Mouse (Mus musculus) fat pad, adult 2 months (tissue): ENCODE data around the gene Opcml.

Experiments used
- DNase-seq: peaks from one replicate; pipeline ENCODE4 v3.0.0-alpha.2; 2011; ENCODE audit warnings: low read depth, low spot score; ENCODE audit errors: extremely low read depth

Opcml gene

GRCm38 (mm10) chr9:28587857-28588388 is 797.3 kb downstream of the Opcml start:
- no peak for DNase-seq

- no peak for DNase-seq
Measured at GRCm38 (mm10) chr9:28588488-28588887, 797.9 kb downstream of the Opcml start.

GRCm38 (mm10) chr9:28592208-28592607 is 801.6 kb downstream of the Opcml start:
- no peak for DNase-seq

DNA sequence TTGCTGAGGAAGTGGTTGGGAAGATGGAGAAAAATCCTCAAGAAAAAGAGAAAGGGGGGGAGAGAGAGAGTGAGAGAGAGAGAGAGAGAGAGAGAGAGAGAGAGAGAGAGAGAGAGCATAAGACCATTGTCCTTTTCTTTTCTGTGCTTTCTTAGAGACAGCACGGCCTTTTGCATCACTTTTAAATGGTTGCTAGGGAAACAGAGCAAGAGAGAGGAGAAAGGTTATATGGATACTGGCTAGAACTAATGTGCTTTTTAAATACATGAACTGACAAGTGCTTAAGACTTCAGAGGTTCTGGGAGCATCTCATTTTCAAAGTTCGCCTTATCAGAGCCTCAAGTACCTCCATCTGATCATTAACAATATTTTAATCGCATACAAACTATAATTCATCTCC is 804.5 kb downstream of the Opcml start:
- no peak for DNase-seq

DNA sequence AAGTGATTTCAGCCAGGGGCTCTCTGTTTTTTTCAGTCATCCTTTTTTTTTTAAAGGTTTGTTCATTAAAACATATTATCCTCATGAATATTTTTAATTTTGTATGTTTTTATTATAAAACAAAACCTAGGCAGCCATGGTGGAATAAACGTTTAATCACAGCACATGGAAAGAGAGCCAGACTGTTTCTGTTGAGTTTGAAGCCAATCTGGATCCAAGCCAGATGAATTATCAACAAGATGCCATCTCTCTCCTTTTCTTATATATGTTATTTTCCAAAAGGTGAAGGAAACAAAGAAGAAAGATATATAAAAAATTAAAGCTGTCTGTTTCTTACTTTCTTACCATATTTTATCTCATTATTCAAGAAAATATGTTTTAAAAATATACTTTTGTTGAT is 815.0 kb downstream of the Opcml start:
- DNase-seq: no peak

DNA sequence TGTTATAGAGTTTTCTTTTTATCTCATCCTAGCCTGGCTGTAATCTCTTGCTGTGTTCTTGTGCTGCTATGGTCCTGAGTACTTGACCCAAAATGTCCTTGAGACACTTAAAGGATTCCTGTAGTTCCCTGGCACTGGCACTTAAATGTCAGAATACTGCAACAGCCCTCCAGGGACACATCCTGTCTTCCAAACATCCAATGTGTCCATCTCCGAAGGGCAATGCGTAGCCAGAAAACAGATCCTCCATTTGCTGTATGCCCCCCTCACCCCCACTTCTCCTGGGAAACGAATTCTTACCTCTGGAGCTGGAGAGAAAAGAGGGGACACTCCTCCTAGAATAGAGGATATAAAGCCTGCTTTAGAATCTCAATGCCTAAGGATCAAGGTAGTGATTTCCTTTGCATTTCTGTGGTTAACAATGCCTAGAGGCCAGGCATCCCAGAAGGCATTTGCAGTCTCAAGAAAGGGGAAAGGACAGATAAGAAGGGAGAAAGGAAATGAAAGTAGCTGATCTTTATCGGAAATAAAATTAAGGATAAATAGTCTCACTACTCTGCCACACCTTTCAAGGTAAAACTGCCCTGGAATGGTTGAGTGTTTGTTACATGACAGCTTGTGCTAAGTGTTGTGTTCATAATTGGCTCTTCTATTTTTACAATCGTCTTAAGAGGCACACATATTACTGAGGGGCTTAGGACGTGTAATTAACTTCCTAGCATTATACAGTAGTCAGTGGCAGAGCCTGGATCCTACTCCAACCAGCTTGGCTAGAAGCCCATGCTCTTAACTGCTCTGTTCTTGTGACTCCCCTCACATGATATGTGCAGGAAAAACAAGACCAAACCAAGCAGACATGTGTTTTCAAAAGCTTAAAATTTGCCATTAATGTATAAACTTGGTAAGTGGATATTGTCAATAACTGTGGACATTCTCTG is 823.4 kb downstream of the Opcml start:
- no peak for DNase-seq

GRCm38 (mm10) chr9:28615447-28615846 is 824.9 kb downstream of the Opcml start:
- no peak for DNase-seq

DNA sequence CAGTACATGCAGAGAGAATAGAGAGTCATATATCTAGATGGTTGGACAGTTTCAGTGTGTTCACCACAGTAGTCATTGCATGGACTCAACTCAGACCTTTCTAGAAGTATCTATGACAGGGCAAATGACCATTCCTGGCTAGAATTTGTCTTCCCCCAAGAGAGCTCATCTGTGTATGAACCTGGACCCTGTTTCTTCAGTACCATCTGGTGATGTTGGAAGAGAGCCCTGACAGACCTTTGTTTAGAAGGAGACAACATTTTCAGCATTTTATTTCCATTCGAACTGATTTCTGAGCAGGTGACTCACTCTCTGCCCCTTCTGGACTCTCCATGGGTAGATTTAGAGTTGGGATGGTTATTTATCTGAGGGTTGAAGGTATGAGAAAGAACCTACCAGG is 827.1 kb downstream of the Opcml start:
- DNase-seq: no peak

- DNase-seq: no peak
Measured at GRCm38 (mm10) chr9:28618186-28618892, 827.8 kb downstream of the Opcml start.

- DNase-seq: no peak
Measured at GRCm38 (mm10) chr9:28621939-28622338, 831.4 kb downstream of the Opcml start.

GRCm38 (mm10) chr9:28624870-28625269 is 834.3 kb downstream of the Opcml start:
- no peak for DNase-seq

GRCm38 (mm10) chr9:28642766-28643165 is 852.2 kb downstream of the Opcml start:
- DNase-seq: no peak

GRCm38 (mm10) chr9:28644063-28644462 is 853.5 kb downstream of the Opcml start:
- DNase-seq: no peak

- DNase-seq: no peak
Measured at GRCm38 (mm10) chr9:28650089-28650488, 859.5 kb downstream of the Opcml start.

DNA sequence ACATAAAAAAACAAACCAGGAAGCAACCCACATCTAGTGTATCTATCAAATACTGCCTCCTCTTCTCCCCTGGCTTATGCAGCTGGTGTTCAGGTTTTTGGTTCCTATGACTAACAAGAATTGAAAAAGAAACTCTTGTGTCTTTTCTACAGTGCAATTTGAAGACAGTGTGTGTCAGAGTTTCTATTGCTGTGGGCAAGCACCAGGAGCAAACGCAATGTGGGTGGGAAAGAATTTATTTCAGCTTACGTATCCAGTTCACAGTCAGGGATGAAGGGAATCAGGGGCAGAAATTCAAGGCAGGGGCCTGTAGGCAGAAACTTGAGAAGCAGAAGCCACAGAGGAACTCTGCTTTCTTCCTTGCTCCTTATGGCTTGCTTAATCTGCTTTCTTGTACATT is 869.4 kb downstream of the Opcml start:
- no peak for DNase-seq

GRCm38 (mm10) chr9:28662882-28663281 is 872.3 kb downstream of the Opcml start:
- no peak for DNase-seq

DNA sequence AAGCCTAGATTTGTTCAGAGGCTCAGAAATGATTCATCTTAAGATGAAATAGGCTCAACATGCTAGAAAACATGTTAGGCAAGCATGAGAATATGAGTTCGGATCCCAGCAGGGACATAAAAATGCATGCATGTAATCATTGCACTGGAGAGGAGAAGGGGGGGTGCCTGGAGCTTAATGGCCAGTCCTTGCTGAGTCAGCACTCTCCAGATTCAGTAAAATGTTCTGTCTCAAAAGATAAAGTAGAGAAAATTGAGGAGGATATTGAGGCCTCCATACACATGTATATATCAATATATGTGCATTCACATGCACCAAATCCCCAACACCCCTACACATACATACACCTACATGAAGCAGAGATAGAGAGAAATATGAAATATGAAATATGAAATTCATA is 889.7 kb downstream of the Opcml start:
- DNase-seq: no peak

GRCm38 (mm10) chr9:28681252-28682037 is 890.9 kb downstream of the Opcml start:
- DNase-seq: no peak

GRCm38 (mm10) chr9:28683951-28684470 is 893.4 kb downstream of the Opcml start:
- DNase-seq: no peak

GRCm38 (mm10) chr9:28686942-28687611 is 896.5 kb downstream of the Opcml start:
- DNase-seq: no peak
